Mouse (Mus musculus) megakaryocyte progenitor cell, adult 5-6 weeks (primary cell): ENCODE measurements around the gene Lasp1. TPM values are rescaled to one million over a fixed set of nuclear protein-coding genes. Genes with fewer than 3 reads are reported as not detected.
"Not testable (repeated sequence)": the region's sequence is repeated elsewhere in the genome, so short reads cannot be mapped to it uniquely, and the experiment has no call there.

Experiments
- ATAC-seq: replicated peaks from 2 replicates; pipeline ENCODE4 v1.8.0; 2016; ENCODE audit warnings: mild to moderate bottlenecking, moderate TSS enrichment, inconsistent platforms; ENCODE audit not compliant: poor library complexity
- total RNA-seq, 2 experiments: library from RNA; stranded (forward) in 1 of 2; stranded (reverse) in 1 of 2; fragments of 157-497, 149-512 nt in 1 of 2; fragments of 200-1000 nt in 1 of 2; gene quantifications; 2 replicates each; pipeline versions ENCODE4 v1.2.3 to v1.2.4; 2015 to 2017

Lasp1 gene
- total RNA-seq, 2 experiments from 2014 or later = 40.1 to 139 TPM

GRCm38 (mm10) chr11:97825295-97825694 lies 26.5 kb downstream of the Lasp1 start:
- ATAC-seq = peak; percentile 12; the same call in 1 of the 2 replicates

GRCm38 (mm10) chr11:97825971-97826370 lies 27.2 kb downstream of the Lasp1 start:
- ATAC-seq = peak; percentile 17; the same call in 1 of the 2 replicates

GRCm38 (mm10) chr11:97826414-97826813 lies 27.6 kb downstream of the Lasp1 start:
- ATAC-seq = peak; percentile 51

GRCm38 (mm10) chr11:97827654-97828053 lies 28.9 kb downstream of the Lasp1 start:
- no peak for ATAC-seq

GRCm38 (mm10) chr11:97829365-97829764 lies 30.6 kb downstream of the Lasp1 start:
- no peak for ATAC-seq

- ATAC-seq = peak; percentile 81
Measured at GRCm38 (mm10) chr11:97829913-97830476, 31.2 kb downstream of the Lasp1 start.

GRCm38 (mm10) chr11:97830501-97830900 lies 31.7 kb downstream of the Lasp1 start:
- peak; percentile 24; the same call in 1 of the 2 replicates for ATAC-seq

GRCm38 (mm10) chr11:97832001-97832400 lies 33.2 kb downstream of the Lasp1 start:
- ATAC-seq = no peak

- no peak for ATAC-seq
Measured at GRCm38 (mm10) chr11:97833352-97833751, 34.6 kb downstream of the Lasp1 start.

GRCm38 (mm10) chr11:97836541-97836940 lies 37.7 kb downstream of the Lasp1 start:
- ATAC-seq = no peak

GRCm38 (mm10) chr11:97837051-97837450 lies 38.3 kb downstream of the Lasp1 start:
- not testable (repeated sequence) for ATAC-seq

- ATAC-seq = 0 out of 2 replicates have a peak, but pooled peaks have one; percentile 18
Measured at GRCm38 (mm10) chr11:97837641-97838149, 38.9 kb downstream of the Lasp1 start.

- ATAC-seq = no peak
Measured at GRCm38 (mm10) chr11:97838779-97839440, 40.1 kb downstream of the Lasp1 start.

GRCm38 (mm10) chr11:97839441-97840134 lies 40.8 kb downstream of the Lasp1 start:
- no peak for ATAC-seq

GRCm38 (mm10) chr11:97840135-97840490 lies 41.3 kb downstream of the Lasp1 start:
- ATAC-seq = no peak

GRCm38 (mm10) chr11:97840539-97840954 lies 41.7 kb downstream of the Lasp1 start, which contains the start of gene B230217C12Rik:
TSS of gene B230217C12Rik (plus strand) at chr11:97840780.
- peak; percentile 48; the same call in 1 of the 2 replicates for ATAC-seq

GRCm38 (mm10) chr11:97840991-97841661 lies 42.3 kb downstream of the Lasp1 start:
- ATAC-seq = peak; percentile 75

- no peak for ATAC-seq
Measured at GRCm38 (mm10) chr11:97842001-97842400, 43.2 kb downstream of the Lasp1 start.

GRCm38 (mm10) chr11:97850367-97850766 lies 51.6 kb downstream of the Lasp1 start:
- no peak for ATAC-seq

- no peak for ATAC-seq
Measured at GRCm38 (mm10) chr11:97851601-97852000, 52.8 kb downstream of the Lasp1 start.

GRCm38 (mm10) chr11:97855473-97855872 lies 56.7 kb downstream of the Lasp1 start:
- ATAC-seq = no peak
